Mouse (Mus musculus) kidney, postnatal 0 days (tissue): ENCODE measurements around the gene Bri3. TPM values are rescaled to one million over a fixed set of nuclear protein-coding genes. Genes with fewer than 3 reads are reported as not detected.

Source experiments
- ATAC-seq: fragments of 200-750 bp; cut with Nextera tagmentation; replicated peaks from 2 replicates; pipeline ENCODE4 v1.8.0; 2017; ENCODE audit warnings: low read depth, moderate number of reproducible peaks, moderate TSS enrichment, moderate library complexity; ENCODE audit not compliant: low FRiP score
- DNase-seq: peaks from one replicate; pipeline ENCODE4 v3.0.0-alpha.2; 2016; ENCODE audit warnings: low spot score
- H3K27ac ChIP-seq: fragments of 300-500 bp; sonication (generic); 2 replicates; pipeline ENCODE4 v1.5.1; 2014; ENCODE audit warnings: mild to moderate bottlenecking
- H3K27me3 ChIP-seq: fragments of 300-500 bp; sonication (generic); 2 replicates; pipeline ENCODE4 v1.6.1; 2014; ENCODE audit warnings: low read length, mixed read lengths; ENCODE audit not compliant: insufficient read depth
- H3K36me3 ChIP-seq: fragments of 300-500 bp; sonication (generic); 2 replicates; pipeline ENCODE4 v1.6.1; 2014; ENCODE audit warnings: low read length, mixed read lengths; ENCODE audit not compliant: insufficient read depth
- H3K4me1 ChIP-seq: fragments of 300-500 bp; sonication (generic); replicated peaks from 2 replicates; pipeline ENCODE4 v1.6.1; 2014; ENCODE audit warnings: antibody characterized with exemption, low read length, mixed read lengths; ENCODE audit not compliant: insufficient read depth
- H3K4me2 ChIP-seq: fragments of 300-500 bp; sonication (generic); 2 replicates; pipeline ENCODE4 v1.6.1; 2014; ENCODE audit warnings: mild to moderate bottlenecking, low read length, moderate library complexity, mixed read lengths
- H3K4me3 ChIP-seq: fragments of 300-500 bp; sonication (generic); replicated peaks from 2 replicates; pipeline ENCODE4 v1.5.1; 2014; ENCODE audit warnings: low read depth, low read length
- H3K9ac ChIP-seq: fragments of 300-500 bp; sonication (generic); 2 replicates; pipeline ENCODE4 v1.6.1; 2014; ENCODE audit warnings: low read depth, low read length
- H3K9me3 ChIP-seq: fragments of 300-500 bp; sonication (generic); replicated peaks from 2 replicates; pipeline ENCODE4 v1.6.1; 2016; ENCODE audit warnings: low read length, inconsistent platforms, mixed read lengths
- CTCF ChIP-seq: IDR thresholded peaks from 2 replicates; pipeline ENCODE4 v1.5.1; 2016; ENCODE audit warnings: antibody characterized with exemption, low read depth, mild to moderate bottlenecking, moderate library complexity
- WGBS: fragments of 180-500 bp; shearing (Covaris S2); extraction: QIAGEN DNeasy Blood & Tissue Kit; methylation state at CpG from one replicate; pipeline ENCODE4 v1.1.7; 2014; 5-methylcytosine and 5-hydroxymethylcytosine counted together
- polyA plus RNA-seq: library from polyadenylated mRNA; unstranded; fragments of >200 nt; fragmentation: Nextera tagmentation; extraction: Ambion mirVana; gene quantifications from 2 replicates; pipeline ENCODE4 v1.2.1, GENCODE M21; 2015

Gene Bri3
- polyA plus RNA-seq, 1 experiment from 2014 or later: 224 TPM

- TF ChIP-seq CTCF: no peak
- Histone ChIP-seq H3K9me3 (no peaks in the 10 kb centered on the region), H3K27ac (no peak overlapping the region), H3K9ac (no peak overlapping the region), H3K4me3 (no peak overlapping the region), H3K36me3 (no peaks in the 10 kb centered on the region), H3K27me3 (no peaks in the 10 kb centered on the region), H3K4me1 (0 out of 2 replicates have a peak, but pooled peaks cover 9% of the 10 kb centered on the region), H3K4me2 (no peak overlapping the region)
- DNase-seq: no peak
- no peak for ATAC-seq
- WGBS: 37% methylated on average over 7 of the region's 7 CpGs
These were observed 2.4 kb downstream of the Bri3 start for GRCm38 (mm10) chr5:144246669-144247068.

- H3K27ac ChIP-seq: no peak overlapping the region
- WGBS: 59% methylated on average over 10 of the region's 10 CpGs
These were observed 3.1 kb downstream of the Bri3 start for GRCm38 (mm10) chr5:144247307-144247706.

GRCm38 (mm10) chr5:144247906-144248585 is 3.8 kb downstream of the Bri3 start:
- Histone ChIP-seq H3K27ac (no peak overlapping the region), H3K4me2 (no peak overlapping the region), H3K9ac (no peak overlapping the region), H3K36me3 (no peaks in the 10 kb centered on the region), H3K27me3 (no peaks in the 10 kb centered on the region), H3K9me3 (no peaks in the 10 kb centered on the region), H3K4me3 (no peak overlapping the region), H3K4me1 (0 out of 2 replicates have a peak, but pooled peaks cover 9% of the 10 kb centered on the region)
- DNase-seq (no peak), ATAC-seq (no peak)
- TF ChIP-seq CTCF: no peak
- 55% methylated on average over 10 of the region's 10 CpGs for WGBS

More at GRCm38 (mm10) chr5:144247307-144247706, 3.1 kb downstream of the Bri3 start:
- H3K4me2 ChIP-seq: no peak overlapping the region
- ATAC-seq: no peak
- no peaks in the 10 kb centered on the region for H3K9me3 ChIP-seq
- DNase-seq: no peak
- H3K9ac ChIP-seq: no peak overlapping the region
- H3K27me3 ChIP-seq: no peaks in the 10 kb centered on the region
- 0 out of 2 replicates have a peak, but pooled peaks cover 9% of the 10 kb centered on the region for H3K4me1 ChIP-seq
- H3K4me3 ChIP-seq: no peak overlapping the region
- H3K36me3 ChIP-seq: no peaks in the 10 kb centered on the region
- no peak for TF ChIP-seq CTCF

DNA sequence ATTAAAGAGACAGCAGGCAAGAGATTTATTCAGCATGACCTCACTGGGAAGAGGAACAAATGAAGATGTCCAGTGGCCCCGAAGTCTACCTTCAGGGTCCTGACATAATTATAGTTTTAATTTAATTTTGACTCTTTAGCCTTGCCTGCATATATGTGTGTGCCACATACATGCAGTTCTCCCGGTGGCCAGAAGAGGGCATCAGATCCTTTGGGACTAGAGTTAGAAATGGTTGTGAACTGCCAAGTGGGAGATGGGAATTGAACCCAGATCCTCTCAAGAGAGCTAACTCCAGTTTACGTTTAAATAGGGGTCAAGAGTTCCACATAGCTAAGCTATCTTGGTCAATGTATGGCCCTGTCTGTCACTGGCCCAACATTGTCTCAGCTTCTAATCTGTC is 5.6 kb downstream of the Bri3 start:
- no peak for DNase-seq
- no peak overlapping the region for H3K4me2 ChIP-seq
- no peaks in the 10 kb centered on the region for H3K36me3 ChIP-seq
- no peaks in the 10 kb centered on the region for H3K27me3 ChIP-seq
- H3K9ac ChIP-seq: no peak overlapping the region
- no peaks in the 10 kb centered on the region for H3K9me3 ChIP-seq
- TF ChIP-seq CTCF: peak; percentile 53; the same call in 1 of the 2 replicates
- 83% methylated on average over 3 of the region's 3 CpGs for WGBS
- H3K27ac ChIP-seq: no peak overlapping the region
- ATAC-seq: no peak
- 0 out of 2 replicates have a peak, but pooled peaks cover 9% of the 10 kb centered on the region for H3K4me1 ChIP-seq
- no peak overlapping the region for H3K4me3 ChIP-seq

GRCm38 (mm10) chr5:144251876-144252577 is 7.8 kb downstream of the Bri3 start:
- H3K27me3 ChIP-seq: no peaks in the 10 kb centered on the region
- 77% methylated on average over 13 of the region's 13 CpGs for WGBS
- no peak for TF ChIP-seq CTCF
- no peak overlapping the region for H3K4me3 ChIP-seq
- H3K4me1 ChIP-seq: peaks cover 8% of the 10 kb centered on the region
- no peaks in the 10 kb centered on the region for H3K36me3 ChIP-seq
- no peak overlapping the region for H3K27ac ChIP-seq
- H3K9ac ChIP-seq: no peak overlapping the region
- DNase-seq (no peak), ATAC-seq (no peak)
- H3K4me2 ChIP-seq: no peak overlapping the region
- H3K9me3 ChIP-seq: no peaks in the 10 kb centered on the region

- H3K9me3 ChIP-seq: no peaks in the 10 kb centered on the region
- WGBS: 65% methylated on average over 4 of the region's 4 CpGs
- peak; percentile 30; the same call in 1 of the 2 replicates for TF ChIP-seq CTCF
- H3K9ac ChIP-seq: no peak overlapping the region
- H3K27me3 ChIP-seq: no peaks in the 10 kb centered on the region
- peaks cover 15% of the 10 kb centered on the region for H3K4me1 ChIP-seq
- 0 out of 2 replicates have a peak, but pooled peaks cover 6% of the 10 kb centered on the region for H3K36me3 ChIP-seq
- no peak overlapping the region for H3K4me3 ChIP-seq
- no peak overlapping the region for H3K27ac ChIP-seq
- DNase-seq (no peak), ATAC-seq (no peak)
- H3K4me2 ChIP-seq: no peak overlapping the region
These were observed 9.0 kb downstream of the Bri3 start for GRCm38 (mm10) chr5:144253212-144253611.
